Mouse (Mus musculus): ENCODE data around the gene Cntn4.

DNA sequence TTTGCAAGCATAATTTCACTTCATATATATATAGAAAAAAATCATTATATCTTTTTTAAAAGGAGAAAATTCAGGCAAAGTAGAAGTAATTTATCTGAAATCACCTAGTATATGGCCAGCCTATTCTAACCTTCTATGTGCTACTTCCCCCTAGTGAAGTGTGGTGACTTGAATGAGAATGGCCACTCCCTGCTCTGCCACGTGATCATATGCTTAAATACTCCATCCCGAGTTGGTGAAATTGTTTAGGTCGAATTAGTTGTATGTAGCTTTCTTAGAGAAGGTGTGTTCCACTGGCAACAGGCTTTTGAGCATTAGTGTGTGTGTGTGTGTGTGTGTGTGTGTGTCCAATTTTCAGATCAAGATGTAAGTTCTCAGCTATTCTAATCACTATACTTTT lies 730.6 kb downstream of the Cntn4 start:
- TF ChIP-seq TAL1 (IDR thresholded peaks at IDR 0.05; ENCODE audit: low read length) (no peak), GATA1 (IDR thresholded peaks at IDR 0.05; ENCODE audit: low read length) (no peak)
